Mouse (Mus musculus) midbrain, embryonic 14.5 days (tissue): ENCODE results near the gene Rnf215. TPM values are rescaled to one million over a fixed set of nuclear protein-coding genes. Genes with fewer than 3 reads are reported as not detected.

ENCODE experiments used
- ATAC-seq: fragments of 200-750 bp; cut with Nextera tagmentation; 2 replicates; pipeline ENCODE4 v1.8.0; 2017; ENCODE audit warnings: moderate number of reproducible peaks, moderate library complexity; ENCODE audit not compliant: low FRiP score, low TSS enrichment
- DNase-seq: peaks from one replicate; pipeline ENCODE4 v3.0.0-alpha.2; 2015
- H3K27ac ChIP-seq: fragments of 300-500 bp; sonication (generic); replicated peaks from 2 replicates; pipeline ENCODE4 v1.5.1; 2014; ENCODE audit warnings: mild to moderate bottlenecking, low read depth, low read length, moderate library complexity
- H3K27me3 ChIP-seq: fragments of 300-500 bp; sonication (generic); 2 replicates; pipeline ENCODE4 v1.6.1; 2014; ENCODE audit warnings: low read length, control low read depth, mixed read lengths; ENCODE audit not compliant: control insufficient read depth, insufficient read depth
- H3K36me3 ChIP-seq: fragments of 300-500 bp; sonication (generic); 2 replicates; pipeline ENCODE4 v1.6.1; 2014; ENCODE audit warnings: low read length, control low read depth; ENCODE audit not compliant: control insufficient read depth, insufficient read depth
- H3K4me1 ChIP-seq: fragments of 300-500 bp; sonication (generic); 2 replicates; pipeline ENCODE4 v1.6.1; 2014; ENCODE audit warnings: mild to moderate bottlenecking, antibody characterized with exemption, low read length, control low read depth; ENCODE audit not compliant: control insufficient read depth, insufficient read depth
- H3K4me2 ChIP-seq: fragments of 300-500 bp; sonication (generic); 2 replicates; pipeline ENCODE4 v1.6.1; 2014; ENCODE audit warnings: mild to moderate bottlenecking, low read length, moderate library complexity
- H3K4me3 ChIP-seq: fragments of 300-500 bp; sonication (generic); replicated peaks from 2 replicates; pipeline ENCODE4 v1.5.1; 2014; ENCODE audit warnings: low read depth, low read length
- H3K9ac ChIP-seq: fragments of 300-500 bp; sonication (generic); replicated peaks from 2 replicates; pipeline ENCODE4 v1.6.1; 2014; ENCODE audit warnings: mild to moderate bottlenecking, low read length, moderate library complexity
- H3K9me3 ChIP-seq: fragments of 300-500 bp; sonication (generic); 2 replicates; pipeline ENCODE4 v1.6.1; 2016; ENCODE audit warnings: low read length, control low read depth, mixed read lengths; ENCODE audit not compliant: control insufficient read depth
- WGBS: fragments of 180-500 bp; shearing (Covaris S2); extraction: QIAGEN DNeasy Blood & Tissue Kit; methylation state at CpG from one replicate; pipeline ENCODE4 v1.1.7; 2014; 5-methylcytosine and 5-hydroxymethylcytosine counted together
- polyA plus RNA-seq: library from polyadenylated mRNA; unstranded; fragments of >200 nt; fragmentation: Nextera tagmentation; extraction: Ambion mirVana; gene quantifications from 2 replicates; pipeline ENCODE4 v1.2.1, GENCODE M21; 2014

Gene Rnf215
- 52.7 and 52.9 TPM in 2 replicates for polyA plus RNA-seq

- Histone ChIP-seq H3K27ac (peak within 1 kb of the TSS; percentile 88), H3K4me1 (peaks cover 17% of the 10 kb centered on the region)
Observed at GRCm38 (mm10) chr11:4134986-4135935, at the start of gene Rnf215. Rnf215 (plus strand) TSS chr11:4135202.

GRCm38 (mm10) chr11:4086246-4086645 lies 48.8 kb upstream of the Rnf215 start:
- Histone ChIP-seq H3K4me1 (no peaks in the 10 kb centered on the region), H3K27me3 (no peaks in the 10 kb centered on the region), H3K36me3 (no peaks in the 10 kb centered on the region), H3K4me2 (no peak overlapping the region), H3K9me3 (no peaks in the 10 kb centered on the region), H3K27ac (no peak overlapping the region), H3K4me3 (no peak overlapping the region), H3K9ac (no peak overlapping the region)
- ATAC-seq (no peak), DNase-seq (no peak)
- WGBS, result 35% methylated on average over 1 of the region's 1 CpGs

More at GRCm38 (mm10) chr11:4134986-4135935, at the start of gene Rnf215:
- peak within 1 kb of the TSS; percentile 88 for H3K4me2 ChIP-seq
- peak; percentile 93 for ATAC-seq
- H3K27me3 ChIP-seq, result no peaks in the 10 kb centered on the region
- peak within 1 kb of the TSS; percentile 64 for H3K4me3 ChIP-seq
- no peaks in the 10 kb centered on the region for H3K9me3 ChIP-seq
- peak; percentile 97 for DNase-seq
- peaks cover 28% of the 10 kb centered on the region for H3K36me3 ChIP-seq
- H3K9ac ChIP-seq, result peak within 1 kb of the TSS; percentile 83
- 1% methylated on average over 63 of the region's 66 CpGs for WGBS

GRCm38 (mm10) chr11:4087267-4087666 lies 47.7 kb upstream of the Rnf215 start:
- Histone ChIP-seq H3K4me1 (no peaks in the 10 kb centered on the region), H3K27ac (no peak overlapping the region), H3K9ac (no peak overlapping the region), H3K36me3 (peaks cover 4% of the 10 kb centered on the region; the same call in 1 of the 2 replicates), H3K4me3 (no peak overlapping the region), H3K4me2 (no peak overlapping the region), H3K9me3 (no peaks in the 10 kb centered on the region), H3K27me3 (no peaks in the 10 kb centered on the region)
- ATAC-seq (no peak), DNase-seq (no peak)
- 44% methylated on average over 2 of the region's 2 CpGs for WGBS

DNA sequence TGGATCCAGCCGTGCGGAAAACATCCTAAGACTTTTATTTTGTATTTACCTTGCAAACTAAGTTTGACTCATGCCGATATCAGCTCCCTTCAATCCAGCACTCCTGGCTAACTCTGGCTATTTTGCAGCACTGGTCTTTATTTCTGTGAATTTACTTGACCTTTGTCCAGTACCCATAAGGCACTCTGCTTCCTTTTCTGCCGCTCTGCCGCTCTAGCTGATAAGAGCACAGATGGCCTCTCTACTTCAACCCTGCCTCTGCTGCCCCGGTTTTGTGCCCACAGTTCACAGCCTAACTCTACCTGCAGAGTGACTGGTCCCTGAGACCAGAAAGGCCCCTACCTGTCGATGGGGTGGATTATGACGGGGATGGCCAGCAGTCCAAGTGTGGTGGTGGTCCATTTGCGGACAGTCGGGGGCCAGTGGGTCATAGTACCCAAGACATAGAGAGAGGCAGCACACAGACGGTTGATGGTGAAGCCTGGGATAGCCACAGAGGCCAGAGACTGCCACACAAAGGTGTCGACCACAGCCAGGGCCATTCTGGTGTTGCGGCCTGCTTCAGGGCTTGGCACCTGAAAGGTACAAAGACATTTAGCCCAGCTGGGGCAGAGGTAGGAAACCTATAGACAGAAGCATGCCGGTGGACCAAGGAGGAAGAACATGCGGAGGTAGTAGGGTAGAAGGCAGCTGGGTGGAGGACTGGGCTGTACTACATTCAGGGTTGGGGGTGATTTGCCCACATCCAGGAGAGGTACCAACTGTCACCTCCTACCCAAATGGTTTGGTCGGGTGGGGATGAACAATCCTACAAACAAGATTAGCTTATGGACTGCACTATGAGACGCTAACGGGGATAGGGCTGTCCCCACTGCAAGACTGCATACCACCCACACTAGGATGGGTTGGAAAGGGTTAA lies 41.3 kb upstream of the Rnf215 start:
- Histone ChIP-seq H3K27me3 (no peaks in the 10 kb centered on the region), H3K27ac (no peak overlapping the region), H3K4me2 (peak overlapping the region; percentile 77), H3K9ac (no peak overlapping the region), H3K36me3 (peaks cover 4% of the 10 kb centered on the region; the same call in 1 of the 2 replicates), H3K4me3 (no peak overlapping the region), H3K9me3 (no peaks in the 10 kb centered on the region), H3K4me1 (peaks cover 18% of the 10 kb centered on the region)
- no peak for ATAC-seq
- WGBS, result 87% methylated on average over 18 of the region's 18 CpGs
- no peak for DNase-seq

- ATAC-seq, result no peak
- H3K36me3 ChIP-seq, result peaks cover 4% of the 10 kb centered on the region; the same call in 1 of the 2 replicates
- H3K4me2 ChIP-seq, result peak overlapping the region; percentile 77
- H3K9me3 ChIP-seq, result no peaks in the 10 kb centered on the region
- peak overlapping the region; percentile 64; the same call in 1 of the 2 replicates for H3K27ac ChIP-seq
- no peaks in the 10 kb centered on the region for H3K27me3 ChIP-seq
- peak overlapping the region; percentile 44 for H3K4me3 ChIP-seq
- H3K9ac ChIP-seq, result peak overlapping the region; percentile 49
- 4% methylated on average over 24 of the region's 24 CpGs for WGBS
- DNase-seq, result peak; percentile 67
- peaks cover 18% of the 10 kb centered on the region for H3K4me1 ChIP-seq
Observed at GRCm38 (mm10) chr11:4094378-4095170, 40.4 kb upstream of the Rnf215 start.

DNA sequence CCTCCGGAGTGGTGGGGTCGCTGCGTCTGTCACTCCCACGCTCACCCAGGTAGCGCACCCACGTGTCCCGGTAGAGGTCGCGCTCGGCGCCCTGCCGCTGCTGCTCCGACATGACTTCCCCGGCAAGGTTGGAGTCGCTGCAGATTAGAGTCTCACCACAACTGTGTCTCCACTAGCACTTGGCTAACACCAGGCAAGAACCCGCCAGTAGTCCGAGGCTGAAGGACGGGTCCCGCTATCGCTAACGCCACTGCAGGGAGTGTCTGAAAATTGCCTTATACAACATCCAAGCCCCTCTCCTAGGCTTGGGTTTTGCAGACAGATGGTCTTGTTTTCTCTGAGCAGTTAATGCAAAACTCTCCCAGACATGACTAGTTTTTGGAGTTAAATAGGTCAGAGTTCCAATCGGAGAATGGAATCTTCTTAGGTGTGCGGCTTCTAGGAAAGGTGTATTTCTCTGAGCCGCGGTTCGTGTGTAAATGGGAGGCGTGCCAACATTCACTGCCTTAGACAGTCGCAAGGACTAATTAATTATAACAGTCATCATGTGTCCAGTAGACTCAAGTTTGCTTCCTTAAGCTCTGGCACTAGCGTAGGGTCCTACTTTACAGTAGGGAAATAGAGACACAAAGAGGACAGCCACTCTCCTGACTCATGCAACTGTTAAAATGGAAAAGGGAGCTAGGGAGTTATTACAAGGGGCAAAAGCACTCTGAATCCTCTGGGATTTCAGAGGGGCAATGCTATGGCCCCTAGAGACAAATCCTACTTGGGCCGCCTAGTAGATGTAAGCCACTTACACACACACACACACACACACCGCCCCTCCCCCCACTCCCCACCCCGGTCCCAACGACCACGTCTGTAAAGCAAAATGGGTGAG lies 39.6 kb upstream of the Rnf215 start, which contains the start of gene Mtfp1:
Gene Mtfp1, minus strand, starts transcription at position 275 of the 883 bp plus-strand sequence.
- Histone ChIP-seq H3K4me3 (peak within 1 kb of the TSS; percentile 44), H3K9me3 (no peaks in the 10 kb centered on the region), H3K4me2 (peak within 1 kb of the TSS; percentile 77), H3K27me3 (no peaks in the 10 kb centered on the region), H3K9ac (peak within 1 kb of the TSS; percentile 49), H3K4me1 (peaks cover 18% of the 10 kb centered on the region), H3K27ac (peak within 1 kb of the TSS; percentile 89), H3K36me3 (peaks cover 4% of the 10 kb centered on the region; the same call in 1 of the 2 replicates)
- WGBS, result 7% methylated on average over 34 of the region's 34 CpGs
- ATAC-seq, result no peak
- peak; percentile 76 for DNase-seq
